Mouse (Mus musculus): ENCODE results near the gene Gipc2.
A peak's percentile ranks its signal among the peaks of the same experiment; 100 is the strongest.

The Gipc2 gene

DNA sequence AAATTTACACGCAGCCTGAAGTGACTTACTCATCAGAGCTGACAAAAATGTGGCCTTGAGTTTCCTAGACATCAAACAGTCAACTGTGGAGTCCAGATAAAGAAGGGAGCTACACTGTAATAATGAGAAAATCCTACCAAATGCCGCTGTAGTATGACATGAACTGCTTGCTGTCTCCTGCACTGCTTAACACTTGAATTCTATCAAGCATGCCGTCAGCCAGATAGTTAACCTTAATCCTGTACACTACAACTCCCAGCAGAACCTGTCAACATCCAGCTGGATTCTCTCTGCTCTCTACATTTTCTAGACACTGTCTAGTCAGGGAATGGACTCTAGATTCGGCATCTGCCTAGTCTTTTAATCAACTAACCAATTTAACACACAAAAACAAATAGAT is 23.3 kb upstream of the Gipc2 start:
- peak in 1 of 2 experiments; percentile 22 for DNase-seq

DNA sequence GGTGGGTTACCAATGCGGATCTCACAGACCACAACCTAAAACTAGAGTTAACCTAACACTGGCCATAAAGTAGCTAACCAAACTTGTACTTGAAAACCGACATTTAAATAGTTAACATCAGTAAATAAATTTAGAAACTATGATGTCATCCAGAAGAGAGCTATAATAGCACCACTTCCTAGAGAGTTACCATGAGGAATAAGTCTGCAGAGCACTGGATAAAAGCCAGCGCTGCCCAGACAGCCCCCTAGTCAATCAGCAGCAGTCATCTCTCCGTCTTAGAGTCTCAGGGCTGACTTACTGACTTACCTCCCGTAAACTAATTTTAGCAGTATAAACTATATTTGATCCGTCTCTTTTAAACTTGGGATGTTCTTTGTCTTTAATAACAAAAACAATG is 20.1 kb upstream of the Gipc2 start:
- no peak for DNase-seq

DNA sequence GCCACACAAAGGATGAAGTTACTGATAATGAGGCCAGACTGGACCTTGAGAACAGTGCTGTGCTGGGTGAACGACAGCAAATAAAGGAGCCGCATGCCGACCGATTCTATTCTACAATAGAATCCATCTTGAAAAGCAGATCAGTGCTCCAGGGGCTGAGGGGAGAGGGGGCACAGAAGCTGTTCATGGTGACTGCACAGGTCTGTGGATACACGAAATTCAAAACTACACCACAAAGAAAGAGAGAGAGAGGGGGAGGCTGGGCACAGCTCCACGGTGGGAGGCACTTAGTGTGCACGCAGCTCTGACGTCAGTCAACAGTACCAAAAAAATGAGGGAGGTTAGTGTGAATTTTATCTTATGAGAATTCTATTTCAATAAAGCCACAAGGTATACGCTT is 17.5 kb upstream of the Gipc2 start:
- DNase-seq, result no peak

DNA sequence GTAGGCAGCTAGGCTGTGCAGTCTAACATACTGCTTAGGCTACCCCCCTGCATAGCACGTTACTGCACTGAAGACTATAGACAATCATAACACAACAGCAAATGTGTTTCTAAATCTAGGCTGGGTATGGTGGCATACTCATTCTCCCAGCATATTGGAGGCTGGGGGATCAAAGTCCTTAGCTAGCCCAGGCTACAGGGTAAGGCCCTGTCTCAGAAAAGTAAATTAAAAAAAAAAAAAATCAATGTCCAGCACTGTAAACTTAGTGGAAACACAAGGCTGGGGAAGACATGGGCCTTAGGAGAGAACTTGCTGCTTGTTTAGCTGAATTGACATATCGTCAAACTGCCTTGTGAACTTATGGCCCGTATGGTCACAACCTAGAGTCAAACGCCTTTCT is 14.6 kb upstream of the Gipc2 start:
- DNase-seq, result no peak

DNA sequence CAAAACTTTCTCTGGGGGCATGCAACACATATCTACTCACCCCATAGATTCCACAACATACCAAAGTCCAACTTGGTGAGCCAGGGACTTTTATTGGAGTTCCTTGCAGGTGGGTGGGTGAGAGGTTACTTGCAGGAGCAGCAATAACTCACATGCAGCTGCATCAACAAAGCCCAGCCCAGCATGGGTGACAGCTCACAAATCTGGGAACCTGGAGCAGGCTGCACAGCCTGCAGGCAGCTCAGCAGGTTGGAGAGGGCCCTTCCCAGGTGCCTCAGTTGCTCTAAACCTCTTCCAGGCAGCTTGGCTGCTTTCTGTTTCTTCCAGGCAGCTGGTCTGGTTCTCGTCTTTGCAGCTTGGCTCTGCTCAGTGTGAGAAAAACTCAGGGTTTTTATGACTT is 13.3 kb upstream of the Gipc2 start:
- DNase-seq, result no peak

DNA sequence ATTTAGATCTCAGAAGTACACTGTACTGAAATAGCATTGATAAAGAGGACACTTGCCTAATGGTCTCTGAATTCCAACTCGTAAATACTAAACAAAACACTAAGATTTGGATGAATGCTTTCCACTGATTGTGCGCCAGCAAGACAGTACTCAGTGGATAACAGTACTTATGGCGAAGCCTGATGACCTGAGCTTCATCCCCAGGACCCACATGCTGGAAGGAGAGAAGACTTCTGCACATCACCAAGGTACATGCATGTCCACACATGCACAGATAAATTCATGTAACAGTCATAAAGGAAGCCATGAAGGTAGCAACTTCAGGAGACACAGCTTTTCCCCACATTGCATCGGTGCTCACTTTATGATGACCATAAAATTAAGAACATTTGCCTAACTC is 12.8 kb upstream of the Gipc2 start:
- no peak for DNase-seq

DNA sequence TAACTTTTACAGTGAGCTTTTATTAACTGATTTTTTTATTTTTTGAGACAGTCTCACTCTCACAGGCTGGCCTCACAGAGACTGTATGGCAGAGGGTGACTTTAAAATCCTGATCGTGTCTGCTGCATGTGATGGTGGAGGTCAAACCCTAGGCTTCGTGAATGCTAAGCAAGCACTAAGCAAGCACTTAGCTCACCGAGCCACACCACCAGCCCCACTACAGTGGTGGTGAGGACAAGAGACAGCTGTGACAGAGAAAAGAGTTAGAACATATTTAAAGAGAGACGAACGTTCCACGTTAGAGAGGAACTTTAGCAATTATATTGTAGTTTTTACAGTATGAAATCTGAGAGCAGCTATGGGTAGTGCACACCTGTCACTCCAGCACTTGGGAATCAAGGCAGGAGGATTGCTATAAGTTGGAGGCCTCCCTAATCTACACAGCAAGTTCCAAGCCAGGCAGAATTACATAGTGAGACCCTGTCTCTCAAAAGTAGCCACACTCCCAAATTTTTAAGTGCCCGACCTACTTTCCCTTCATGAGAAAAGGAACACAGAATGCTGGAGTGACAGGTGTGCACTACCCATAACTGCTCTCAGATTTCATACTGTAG is 6.4 kb upstream of the Gipc2 start:
- DNase-seq, result no peak

DNA sequence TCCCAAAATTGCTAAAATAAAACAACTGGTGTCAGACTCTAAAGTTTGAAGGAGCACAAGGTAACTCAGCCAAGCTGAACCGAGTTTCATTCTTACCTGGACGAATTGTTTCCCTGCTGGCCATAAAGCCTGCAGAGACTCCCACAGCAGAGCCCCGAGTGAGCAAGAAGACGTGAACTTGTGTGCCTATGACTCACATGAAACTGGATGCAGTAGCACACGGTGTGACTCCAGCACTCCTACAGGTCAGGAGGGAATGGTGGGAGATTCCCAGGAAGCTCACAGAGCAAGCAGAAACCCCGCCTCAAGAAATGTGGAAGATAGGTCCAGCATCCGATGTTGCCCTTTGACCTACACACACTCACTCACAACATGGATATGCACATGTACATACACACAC is 5.8 kb upstream of the Gipc2 start:
- DNase-seq, result no peak

DNA sequence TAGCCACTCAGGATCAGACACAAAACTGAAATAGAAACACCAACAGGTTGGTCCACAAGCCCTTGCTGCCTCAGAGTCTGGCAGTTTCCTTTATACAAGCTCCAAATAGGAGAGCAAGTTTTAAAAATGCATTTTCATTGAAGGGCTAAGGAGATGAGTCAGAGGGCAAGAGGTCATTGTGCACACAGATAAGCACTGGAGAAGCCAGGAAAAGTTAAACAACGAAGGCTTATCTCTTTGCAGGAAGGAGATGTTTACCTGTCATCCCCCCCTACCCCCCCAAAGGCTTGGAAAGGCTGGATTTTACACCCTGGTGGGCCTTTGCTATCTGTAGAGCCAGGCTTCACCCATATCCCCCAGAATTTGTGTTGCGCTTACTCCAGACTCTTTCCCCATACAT is 5.2 kb upstream of the Gipc2 start:
- DNase-seq, result no peak

DNA sequence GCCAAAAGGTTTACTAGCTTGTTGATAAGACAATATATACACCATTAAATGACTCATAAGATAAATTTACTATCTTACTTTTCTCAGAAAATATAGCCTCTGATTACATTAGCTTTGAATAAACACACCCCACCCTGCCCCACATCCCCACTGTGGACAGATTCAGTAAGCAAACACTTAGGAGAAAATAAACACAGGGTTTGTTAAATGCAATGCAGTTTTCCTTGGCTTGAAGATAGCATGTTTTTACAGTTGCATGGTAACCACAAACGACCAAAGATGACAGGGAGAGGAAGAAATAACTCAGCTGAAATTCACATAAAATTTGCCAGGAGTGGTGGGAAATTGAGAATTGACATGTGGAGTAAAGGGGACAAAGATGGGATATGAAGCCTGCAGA is 4.4 kb upstream of the Gipc2 start:
- DNase-seq, result no peak

DNA sequence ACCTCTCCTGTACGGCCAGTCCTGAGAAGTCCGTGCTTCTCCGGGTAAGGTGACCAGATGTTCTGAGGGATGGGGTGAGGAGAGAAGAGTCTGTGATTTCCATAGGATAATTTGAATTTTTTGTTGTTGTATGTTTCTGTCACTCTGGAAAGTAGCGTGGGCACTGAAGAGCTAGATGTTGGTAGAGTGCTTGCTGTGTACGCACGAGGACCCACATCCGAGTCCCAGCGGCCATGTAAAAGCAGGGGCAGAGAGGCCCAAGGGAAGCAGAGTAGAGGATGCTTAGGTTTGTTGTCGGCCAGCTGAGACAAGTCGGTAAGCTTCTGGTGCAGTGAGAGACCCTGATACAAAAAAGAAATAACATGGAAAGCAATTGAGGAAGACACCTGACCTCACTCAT is 2.0 kb upstream of the Gipc2 start:
- no peak for DNase-seq

DNA sequence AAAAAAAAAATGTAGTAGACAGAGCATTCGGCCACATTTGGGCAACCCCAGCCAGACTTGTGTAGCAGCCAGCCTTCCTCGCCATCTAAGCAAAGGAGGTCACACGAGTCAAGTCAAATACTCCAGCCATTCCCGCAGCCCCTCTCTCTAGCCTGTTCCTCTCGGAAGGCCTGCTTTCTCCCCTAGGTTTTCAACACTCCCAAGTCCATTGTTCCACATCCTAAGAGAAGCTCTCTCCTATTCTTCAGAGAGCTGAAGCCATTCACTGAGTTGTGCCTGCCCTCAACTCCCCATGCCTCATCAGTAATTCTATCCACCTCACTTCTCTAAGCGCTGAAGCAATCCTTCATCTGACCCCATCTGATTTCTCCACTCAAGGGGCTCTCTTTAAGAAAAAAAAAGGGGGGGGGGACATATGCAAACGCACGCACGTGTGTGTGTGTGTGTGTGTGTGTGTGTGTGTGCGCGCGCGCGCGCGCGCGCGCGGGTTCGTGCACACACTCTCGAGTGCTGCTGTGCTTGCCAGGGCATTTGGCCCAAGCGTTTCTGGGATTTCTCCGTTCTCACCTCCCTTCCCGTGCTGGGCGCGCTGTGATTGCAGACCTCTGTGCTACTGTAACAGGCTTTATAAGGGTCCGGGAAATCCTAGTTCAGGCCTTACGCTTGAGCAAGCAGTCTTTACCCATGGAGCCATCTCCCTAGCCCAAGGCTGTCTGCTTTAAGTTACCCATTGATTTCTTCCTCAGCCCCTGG is 845 bp upstream of the Gipc2 start:
- DNase-seq, result no peak

DNA sequence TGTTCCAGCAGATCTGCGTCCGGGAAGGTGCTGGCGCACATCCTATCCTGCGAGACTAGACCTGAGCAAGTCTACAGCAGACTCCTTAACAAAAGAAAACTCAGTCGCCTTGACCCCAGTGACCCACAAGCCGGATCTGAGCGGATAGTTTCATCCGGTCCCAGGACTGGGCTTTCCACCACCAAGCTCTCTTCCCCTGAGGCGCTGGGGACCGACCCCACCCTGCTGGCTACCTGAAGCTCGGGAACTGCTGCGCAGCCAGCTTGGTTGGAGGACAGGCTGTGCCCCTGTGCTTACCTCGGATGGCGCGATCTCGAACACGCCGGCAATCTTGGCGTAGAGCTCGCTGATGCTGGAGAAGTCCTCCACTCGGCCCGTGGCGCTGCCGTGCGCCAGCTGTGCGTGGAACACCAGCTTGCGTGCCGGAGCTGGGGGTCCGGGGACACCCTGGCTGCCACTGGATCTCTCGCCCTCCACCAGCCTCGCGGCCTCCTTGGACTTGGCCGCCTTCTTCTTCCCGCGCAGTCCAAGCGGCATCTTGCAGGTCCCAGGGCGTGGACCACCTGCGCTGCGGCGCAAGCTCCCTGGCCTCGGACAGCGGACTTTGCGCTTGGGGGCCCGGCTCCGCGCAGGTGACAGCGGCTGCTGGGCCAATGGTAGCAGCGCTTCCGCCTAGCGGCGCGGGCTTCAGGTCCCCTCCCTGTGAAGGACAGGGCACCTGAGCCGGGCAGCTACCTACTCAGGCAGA is 505 bp downstream of the Gipc2 start:
- DNase-seq, result peak; percentile 72 to 81

DNA sequence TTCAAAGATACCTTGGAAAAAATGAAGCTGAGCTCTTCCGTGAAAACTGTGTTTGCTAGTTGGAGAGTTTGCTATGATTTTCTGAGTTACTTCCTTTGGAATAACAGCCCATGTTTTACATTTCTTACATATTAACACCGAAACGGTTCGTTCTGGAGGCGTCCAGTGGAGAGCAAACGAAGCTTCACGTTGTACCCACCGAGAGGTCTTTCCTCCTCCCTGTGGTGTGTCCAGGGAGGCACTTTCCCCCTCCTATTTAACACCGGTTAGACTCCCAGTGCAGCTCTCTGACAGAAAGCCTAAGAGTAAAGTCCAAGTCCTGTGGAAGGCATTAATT is 1.0 kb downstream of the Gipc2 start:
- no peak for DNase-seq

DNA sequence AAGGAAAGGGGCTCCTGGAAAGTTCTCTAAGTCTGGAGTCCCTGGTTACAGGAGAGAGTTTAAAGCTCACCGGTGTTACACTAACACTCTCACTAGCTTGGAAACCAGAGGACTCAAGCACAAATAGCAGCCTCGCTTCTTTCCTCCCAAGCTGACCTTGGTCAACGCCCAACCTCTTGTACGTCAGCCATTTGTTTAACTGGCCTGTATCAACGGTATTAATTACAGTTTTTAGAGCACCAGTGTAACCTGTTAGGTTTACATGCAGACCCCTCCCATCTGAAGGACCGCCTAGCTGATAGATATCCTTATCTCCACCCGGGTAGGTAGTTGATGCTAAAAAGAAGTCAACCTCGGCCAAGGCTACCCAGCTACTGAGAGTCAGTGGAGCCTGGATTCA is 2.7 kb downstream of the Gipc2 start:
- no peak for DNase-seq

DNA sequence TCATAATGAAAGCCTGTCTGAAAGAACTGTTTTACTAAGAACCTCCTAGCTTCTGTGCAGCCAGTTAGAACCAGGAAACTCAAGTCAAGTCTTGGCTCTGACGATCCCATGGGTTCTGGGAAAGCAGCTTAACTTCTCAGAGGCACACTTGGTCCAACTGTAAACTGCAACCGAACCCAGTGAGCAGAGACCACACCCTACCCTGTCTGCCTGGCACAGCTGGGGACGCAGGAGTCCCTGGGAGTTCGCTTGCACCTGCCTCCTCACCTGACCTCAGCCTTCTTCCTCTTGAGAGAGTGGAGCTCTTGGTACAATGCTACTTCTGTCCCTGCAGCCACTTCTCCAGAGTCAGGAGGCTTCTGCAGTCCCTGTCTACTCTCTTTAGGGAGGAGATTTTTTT is 5.4 kb downstream of the Gipc2 start:
- peak in 1 of 2 experiments; percentile 35 for DNase-seq

DNA sequence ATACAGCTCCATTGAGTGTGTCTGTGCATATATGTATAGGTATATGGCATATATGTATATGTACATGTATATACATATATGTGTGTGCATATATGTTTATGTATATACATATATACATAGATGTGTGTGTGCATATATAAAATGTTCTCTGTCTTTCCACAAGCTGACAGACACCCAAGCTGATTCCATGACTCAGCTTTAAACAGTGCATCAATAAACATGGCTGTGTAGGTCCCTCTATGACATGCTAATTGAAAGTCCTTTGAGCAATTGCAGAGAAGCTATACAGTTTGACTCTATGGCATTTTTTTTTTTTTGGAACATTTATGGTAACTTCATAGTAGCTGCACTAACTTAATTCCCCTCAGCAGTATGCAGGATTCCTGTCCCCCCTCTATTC is 6.7 kb downstream of the Gipc2 start:
- no peak for DNase-seq

DNA sequence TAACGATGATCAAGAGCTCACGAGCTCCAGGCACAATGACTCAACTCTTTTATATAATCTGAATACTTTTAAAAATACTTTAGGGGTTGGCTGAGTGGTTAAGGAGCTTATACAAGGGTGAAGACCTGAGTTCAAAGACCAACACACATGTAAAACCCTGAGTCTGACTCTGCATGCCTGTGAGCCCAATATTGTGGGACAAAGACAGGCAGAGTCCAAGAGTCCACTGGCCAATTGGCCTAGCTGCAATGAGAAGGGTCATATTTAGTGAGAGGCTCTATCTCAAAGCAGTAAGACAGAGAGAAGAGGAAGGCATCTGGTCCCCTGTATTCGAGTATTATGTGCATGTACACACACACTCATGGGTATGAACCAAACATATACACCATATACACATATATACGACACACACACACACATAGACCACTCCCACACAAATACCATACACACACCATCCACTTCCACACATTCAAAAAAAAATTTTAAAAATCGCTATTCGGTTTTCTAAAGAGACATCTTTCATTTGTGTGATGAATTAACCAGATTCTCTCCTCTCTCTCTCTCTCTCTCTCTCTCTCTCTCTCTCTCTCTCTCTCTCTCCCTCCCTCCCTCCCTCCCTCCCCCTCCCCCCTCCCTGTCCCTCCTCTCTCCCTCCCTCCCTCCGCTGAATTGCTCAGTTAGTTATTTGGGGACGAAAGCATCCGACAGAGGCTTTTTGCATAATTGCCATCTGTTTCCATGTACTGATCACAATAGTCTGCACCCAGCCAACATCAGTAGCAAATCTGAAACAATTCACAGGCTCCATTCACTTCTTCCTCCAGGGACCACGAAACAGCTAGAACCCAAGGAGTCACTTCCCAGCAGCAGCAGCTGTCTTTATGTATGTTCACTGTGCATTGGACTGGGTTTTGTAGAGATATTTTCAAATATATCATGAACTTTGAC is 7.4 kb downstream of the Gipc2 start:
- DNase-seq, result peak; percentile 64 to 73

DNA sequence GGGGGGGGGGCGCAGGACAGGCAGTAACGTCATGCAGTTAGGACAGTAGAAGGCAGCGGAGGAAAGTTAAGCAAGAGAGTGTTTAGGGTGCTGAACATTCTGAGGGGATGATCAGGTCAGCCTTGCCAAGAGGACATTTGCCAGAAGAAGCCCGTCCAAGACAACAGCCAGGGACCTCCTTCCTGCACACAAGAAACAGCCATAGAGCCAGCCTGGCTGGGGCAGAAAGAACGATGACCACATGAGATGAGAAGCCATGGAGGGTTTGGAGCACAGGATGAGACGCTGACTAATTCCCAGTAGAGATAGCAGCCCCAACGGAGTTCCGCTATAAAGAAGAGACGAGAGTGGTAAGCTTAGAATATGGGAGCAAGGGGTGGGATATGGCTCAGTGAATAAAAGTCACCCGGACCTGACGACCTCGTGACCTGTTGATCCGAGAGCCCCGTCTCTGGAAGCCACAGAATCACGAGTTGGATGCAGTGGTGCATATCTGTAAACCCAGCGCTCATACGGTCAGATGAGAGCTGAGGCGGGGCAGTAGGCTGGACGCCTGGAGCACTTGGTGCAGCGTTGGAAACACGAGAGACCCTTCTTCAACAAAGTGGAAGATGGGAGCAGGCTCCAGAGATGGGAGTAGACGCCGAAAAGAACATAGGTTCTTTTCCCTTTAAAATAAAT is 9.1 kb downstream of the Gipc2 start:
- peak; percentile 79 to 83 for DNase-seq

DNA sequence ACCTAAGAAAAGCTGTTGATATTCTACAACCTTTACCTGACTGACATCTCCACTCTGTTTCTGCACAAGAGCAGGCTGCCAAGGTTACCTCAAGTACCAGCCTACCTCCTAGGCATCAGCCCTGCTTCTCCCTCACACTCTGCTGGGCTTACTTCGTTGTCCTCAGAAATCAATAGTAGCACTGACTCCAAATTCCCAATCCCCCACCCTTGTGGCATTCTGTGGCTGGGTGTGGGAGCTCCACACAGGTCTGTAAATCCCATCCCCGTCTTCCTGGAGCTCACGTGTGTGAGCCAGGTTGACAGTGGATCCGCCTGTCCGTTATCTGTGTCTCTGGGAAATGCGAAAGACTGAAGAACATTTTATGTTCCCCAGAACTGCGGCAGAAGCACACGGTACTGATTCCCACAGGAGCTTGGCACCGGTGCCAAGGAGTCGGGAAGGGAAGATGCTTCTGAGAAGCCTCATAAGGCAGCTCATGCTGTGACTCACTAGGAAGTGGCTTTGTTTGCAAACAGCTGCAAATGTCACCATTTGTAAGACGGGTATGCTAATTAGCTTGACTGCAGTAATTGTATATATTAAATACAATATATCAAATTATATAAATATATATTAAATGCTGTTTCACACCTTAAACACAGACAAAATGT is 10.6 kb downstream of the Gipc2 start:
- no peak for DNase-seq

DNA sequence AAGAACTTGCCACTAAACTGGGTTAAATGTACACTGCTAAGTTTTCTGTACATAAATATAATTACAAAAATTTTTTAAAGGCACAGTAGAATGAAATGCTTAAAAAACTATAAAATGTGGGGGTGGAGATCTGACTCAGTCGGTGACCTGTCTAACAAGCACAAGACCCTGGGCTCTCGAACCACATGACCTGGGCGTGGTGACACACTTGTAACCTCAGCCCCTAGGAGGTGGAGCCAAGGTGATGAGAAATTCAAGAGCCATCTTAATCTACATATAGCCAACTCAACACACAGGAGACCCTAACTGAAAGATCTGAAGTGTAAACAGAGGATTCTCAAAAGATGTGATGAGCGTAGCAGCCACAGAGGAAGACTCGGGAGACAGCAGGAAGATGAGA is 11.9 kb downstream of the Gipc2 start:
- DNase-seq, result no peak

DNA sequence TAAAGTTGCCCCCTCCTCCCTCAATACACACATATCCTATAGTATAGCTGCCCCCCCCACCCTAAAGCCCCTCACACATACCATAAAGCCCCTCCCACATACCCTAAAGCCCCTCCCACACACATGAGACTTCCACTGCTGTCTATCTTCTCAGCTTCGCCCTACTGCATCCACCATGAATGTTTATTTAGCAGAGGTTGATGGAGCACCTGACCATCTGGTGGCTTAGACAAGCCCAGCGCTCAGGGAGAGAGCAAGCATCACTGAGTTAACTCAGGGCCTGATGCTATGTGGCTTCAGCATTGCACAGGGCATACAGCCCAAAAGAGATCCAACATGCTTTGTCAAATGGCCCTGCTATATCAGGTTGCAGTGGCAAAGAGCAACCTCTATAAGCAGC is 12.9 kb downstream of the Gipc2 start:
- no peak for DNase-seq
